Mouse (Mus musculus): ENCODE measurements around the gene Cd63. TPM values are rescaled to one million over a fixed set of nuclear protein-coding genes. Genes with fewer than 3 reads are reported as not detected.

Cd63 gene
- total and polyA plus RNA-seq, 3 experiments = not detected

DNA sequence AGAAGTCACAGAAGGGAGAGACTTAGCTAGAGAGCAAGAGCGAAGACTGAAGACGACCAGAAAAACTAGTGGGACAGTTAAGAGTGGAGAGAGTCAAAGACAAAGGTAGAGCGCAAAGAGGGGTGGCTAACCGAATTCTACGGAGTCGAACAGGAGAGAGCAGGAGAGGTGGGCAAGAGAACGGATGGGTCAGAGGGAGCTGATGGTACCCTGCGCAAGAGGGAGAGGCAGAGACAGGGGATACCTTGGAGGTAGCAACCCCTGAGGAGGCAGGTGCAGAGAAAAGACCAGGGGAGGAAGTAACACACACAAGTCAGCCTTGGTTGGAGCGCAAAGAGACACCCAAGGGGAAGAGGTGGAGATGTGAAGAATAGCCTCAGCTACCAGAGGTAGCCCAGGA is 8.5 kb upstream of the Cd63 start:
- no peak for DNase-seq (ENCODE audit: extremely low read depth)
- no peak for TF ChIP-seq MAX (IDR thresholded peaks at IDR 0.05; ENCODE audit: low read length)
- 0 out of 2 replicates have a peak, but pooled peaks have one; percentile 8 for TF ChIP-seq SIN3A (IDR thresholded peaks at IDR 0.05; ENCODE audit: low read length)
- Histone ChIP-seq H3K4me1 (ENCODE audit: control insufficient read depth in 1 of 2, insufficient read depth in 2 of 2) (peaks cover 10 to 26% of the 10 kb centered on the region in 2 experiments), H3K4me2 (ENCODE audit: insufficient read depth, low read depth, poor library complexity, severe bottlenecking) (peak overlapping the region; percentile 81), H3K27ac (ENCODE audit: insufficient read depth, low read depth) (no peak overlapping the region), H3K9ac (ENCODE audit: insufficient read depth, low read depth) (peak overlapping the region; percentile 23), H3K36me3 (replicated peaks in 1 of 2; ENCODE audit: control insufficient read depth in 1 of 2, insufficient read depth in 1 of 2, low read length in 1 of 2) (peaks cover 4 to 12% of the 10 kb centered on the region in 2 experiments), H3K4me3 (replicated peaks in 1 of 3; ENCODE audit: low read depth in 2 of 3, low read length in 2 of 3, poor library complexity in 1 of 3) (peak overlapping the region; percentile 23 to 53 (median 35)), H3K27me3 (replicated peaks) (peaks cover 25% of the 10 kb centered on the region), H3K79me2 (replicated peaks; ENCODE audit: control insufficient read depth, extremely low read depth, insufficient read depth, poor library complexity, severe bottlenecking) (no peaks in the 10 kb centered on the region), H3K9me3 (replicated peaks; ENCODE audit: low read length) (no peaks in the 10 kb centered on the region)
- dilution Hi-C loops (cut with MboI; ENCODE audit: extremely low pct_ligation_motif_present, extremely low pct_unique_long_range_greater_than_20kb, low sequenced_read_pairs) (no loop called here), in situ Hi-C loops (cut with MboI; ENCODE audit: low pct_ligation_motif_present, low pct_unique_long_range_greater_than_20kb, low sequenced_read_pairs) (loop anchor here (5.0 kb wide), 1 partner anchor 160 kb away; no protein-coding TSS in a partner anchor)

DNA sequence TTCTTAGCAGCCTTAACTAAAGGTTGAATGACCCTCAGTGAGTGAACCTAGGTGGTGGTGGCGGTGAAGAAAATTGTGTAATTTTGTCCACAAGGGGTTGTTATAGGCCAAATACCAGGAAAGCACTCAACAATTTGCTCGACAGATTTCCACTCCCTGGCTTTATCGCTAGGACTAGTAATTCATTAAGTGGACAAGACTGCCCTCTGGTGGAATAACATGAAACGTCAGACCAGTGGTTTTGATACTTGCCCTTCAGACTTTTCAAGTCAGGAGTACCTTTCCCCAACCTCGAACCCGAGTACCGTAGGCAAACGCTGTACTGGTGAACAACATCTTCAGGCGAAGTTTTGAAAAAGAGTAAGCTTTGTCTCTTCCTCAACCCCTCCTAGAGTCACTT is 5.4 kb upstream of the Cd63 start:
- TF ChIP-seq CTCF (conservative IDR thresholded peaks at IDR 0.05 in 1 of 2, IDR thresholded peaks at IDR 0.05 in 1 of 2; ENCODE audit: low read depth in 2 of 2, low read length in 2 of 2) (peak; percentile 69 to 93), MEF2A (IDR thresholded peaks at IDR 0.05; ENCODE audit: borderline replicate concordance, low read depth, low read length) (no peak), POLR2A (IDR thresholded peaks at IDR 0.05; ENCODE audit: low read depth, low read length) (no peak), SMC3 (IDR thresholded peaks at IDR 0.05; ENCODE audit: low read depth, low read length) (peak; percentile 82), JUND (conservative IDR thresholded peaks at IDR 0.05; ENCODE audit: low read depth, low read length) (0 out of 2 replicates have a peak, but pooled peaks have one; percentile 30), MAZ (IDR thresholded peaks at IDR 0.05; ENCODE audit: low read depth, low read length) (no peak), MXI1 (IDR thresholded peaks at IDR 0.05; ENCODE audit: low read depth, low read length) (no peak), RAD21 (IDR thresholded peaks at IDR 0.05; ENCODE audit: low read depth, low read length) (peak; percentile 93), ZC3H11A (IDR thresholded peaks at IDR 0.05; ENCODE audit: low read depth, low read length) (no peak; the same call in 1 of the 2 replicates)
- no peak overlapping the region for H3K4me3 ChIP-seq (replicated peaks in 1 of 3; ENCODE audit: low read depth in 2 of 3, low read length in 2 of 3, poor library complexity in 1 of 3)
- H3K27ac ChIP-seq (ENCODE audit: insufficient read depth, low read depth) = no peak overlapping the region
- in situ Hi-C loops (cut with MboI; ENCODE audit: low pct_ligation_motif_present, low pct_unique_long_range_greater_than_20kb, low sequenced_read_pairs) (loop anchor here (5.0 kb wide), 2 partner anchors 58 to 123 kb away; no protein-coding TSS in a partner anchor), dilution Hi-C loops (cut with MboI; ENCODE audit: extremely low pct_ligation_motif_present, extremely low pct_unique_long_range_greater_than_20kb, low sequenced_read_pairs) (no loop called here)
- peaks cover 25% of the 10 kb centered on the region for H3K27me3 ChIP-seq (replicated peaks)
- H3K4me1 ChIP-seq (ENCODE audit: control insufficient read depth in 1 of 2, insufficient read depth in 2 of 2) = peaks cover 0 to 9% of the 10 kb centered on the region in 2 experiments; a peak in 2 of 4 replicates
- peak; percentile 86 for DNase-seq (ENCODE audit: extremely low read depth)
- no peaks in the 10 kb centered on the region for H3K9me3 ChIP-seq (replicated peaks; ENCODE audit: low read length)
- peak overlapping the region; percentile 76 for H3K4me2 ChIP-seq (ENCODE audit: insufficient read depth, low read depth, poor library complexity, severe bottlenecking)
- 0 out of 2 replicates have a peak overlapping the region, but pooled peaks have one; percentile 18 for H3K9ac ChIP-seq (ENCODE audit: insufficient read depth, low read depth)
- no peaks in the 10 kb centered on the region for H3K36me3 ChIP-seq (replicated peaks in 1 of 2; ENCODE audit: control insufficient read depth in 1 of 2, insufficient read depth in 1 of 2, low read length in 1 of 2)
- no peaks in the 10 kb centered on the region for H3K79me2 ChIP-seq (replicated peaks; ENCODE audit: control insufficient read depth, extremely low read depth, insufficient read depth, poor library complexity, severe bottlenecking)

DNA sequence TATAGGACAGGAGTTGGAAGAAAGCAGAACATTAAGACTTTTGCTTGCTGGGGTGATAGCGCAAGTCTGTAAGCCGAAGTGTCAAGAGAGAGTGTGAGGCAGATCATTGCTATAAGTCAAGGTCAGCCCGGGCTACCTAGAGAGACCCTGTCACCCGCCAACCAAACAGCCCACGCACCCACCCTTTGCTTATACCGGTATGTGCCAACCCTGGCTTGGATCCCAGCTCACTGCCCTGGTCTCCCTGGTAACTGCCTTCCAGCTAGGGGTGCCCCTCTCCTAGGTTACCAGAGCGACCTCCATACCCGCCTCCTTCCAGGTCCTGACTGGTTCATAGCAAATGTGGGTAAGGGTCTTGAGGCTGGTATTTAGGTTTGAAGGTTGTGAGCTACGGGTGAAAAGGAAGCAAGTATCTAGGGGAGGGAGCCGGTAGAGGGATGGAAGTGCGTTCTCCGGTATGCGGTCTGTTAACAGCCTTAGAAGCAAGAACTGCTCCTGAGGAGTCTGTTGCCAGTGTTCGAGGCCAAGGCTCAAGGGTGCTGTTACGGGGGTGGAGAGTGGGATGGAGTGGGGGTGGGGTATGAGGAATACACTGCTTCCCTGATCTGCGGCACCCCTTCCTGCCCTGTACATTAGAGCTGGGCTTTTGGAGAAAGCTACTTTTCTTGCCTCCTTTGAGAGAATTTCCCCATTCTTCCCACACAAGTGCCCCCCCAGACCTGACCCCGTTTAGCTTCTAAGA is 4.7 kb upstream of the Cd63 start:
- in situ Hi-C loops (cut with MboI; ENCODE audit: low pct_ligation_motif_present, low pct_unique_long_range_greater_than_20kb, low sequenced_read_pairs) = loop anchor here (5.0 kb wide), 2 partner anchors 59 to 124 kb away; no protein-coding TSS in a partner anchor
- no peaks in the 10 kb centered on the region for H3K9me3 ChIP-seq (replicated peaks; ENCODE audit: low read length)
- 0 out of 2 replicates have a peak overlapping the region, but pooled peaks have one; percentile 18 for H3K9ac ChIP-seq (ENCODE audit: insufficient read depth, low read depth)
- peaks cover 25% of the 10 kb centered on the region for H3K27me3 ChIP-seq (replicated peaks)
- no peaks in the 10 kb centered on the region for H3K79me2 ChIP-seq (replicated peaks; ENCODE audit: control insufficient read depth, extremely low read depth, insufficient read depth, poor library complexity, severe bottlenecking)
- dilution Hi-C loops (cut with MboI; ENCODE audit: extremely low pct_ligation_motif_present, extremely low pct_unique_long_range_greater_than_20kb, low sequenced_read_pairs) = no loop called here
- peaks cover 4 to 14% of the 10 kb centered on the region in 2 experiments; a peak in 2 of 4 replicates for H3K4me1 ChIP-seq (ENCODE audit: control insufficient read depth in 1 of 2, insufficient read depth in 2 of 2)
- peak overlapping the region; percentile 76 for H3K4me2 ChIP-seq (ENCODE audit: insufficient read depth, low read depth, poor library complexity, severe bottlenecking)
- H3K36me3 ChIP-seq (replicated peaks in 1 of 2; ENCODE audit: control insufficient read depth in 1 of 2, insufficient read depth in 1 of 2, low read length in 1 of 2) = no peaks in the 10 kb centered on the region
- H3K27ac ChIP-seq (ENCODE audit: insufficient read depth, low read depth) = no peak overlapping the region
- H3K4me3 ChIP-seq (replicated peaks in 1 of 3; ENCODE audit: low read depth in 2 of 3, low read length in 2 of 3, poor library complexity in 1 of 3) = no peak overlapping the region
- DNase-seq (ENCODE audit: extremely low read depth) = no peak
- TF ChIP-seq ZC3H11A (IDR thresholded peaks at IDR 0.05; ENCODE audit: low read depth, low read length) (no peak), ZNF384 (IDR thresholded peaks at IDR 0.05; ENCODE audit: low read depth, low read length) (no peak), RCOR1 (conservative IDR thresholded peaks at IDR 0.05; ENCODE audit: low read depth, low read length) (no peak), ZKSCAN1 (IDR thresholded peaks at IDR 0.05; ENCODE audit: borderline replicate concordance, low read depth, low read length) (no peak), CTCF (conservative IDR thresholded peaks at IDR 0.05 in 1 of 2, IDR thresholded peaks at IDR 0.05 in 1 of 2; ENCODE audit: low read depth in 2 of 2, low read length in 2 of 2) (no peak), GABPA (IDR thresholded peaks at IDR 0.05; ENCODE audit: insufficient replicate concordance, low read depth, low read length) (no peak), KAT2A (IDR thresholded peaks at IDR 0.05; ENCODE audit: insufficient replicate concordance, low read length) (no peak), NELFE (IDR thresholded peaks at IDR 0.05; ENCODE audit: low read depth, low read length) (no peak), CHD1 (IDR thresholded peaks at IDR 0.05; ENCODE audit: low read depth, low read length) (no peak), BHLHE40 (IDR thresholded peaks at IDR 0.05; ENCODE audit: low read depth, low read length) (no peak), HCFC1 (IDR thresholded peaks at IDR 0.05; ENCODE audit: low read depth, low read length) (no peak), TBP (conservative IDR thresholded peaks at IDR 0.05; ENCODE audit: low read depth, low read length) (no peak), USF1 (IDR thresholded peaks at IDR 0.05; ENCODE audit: low read depth, low read length) (no peak), MEF2A (IDR thresholded peaks at IDR 0.05; ENCODE audit: borderline replicate concordance, low read depth, low read length) (no peak), TCF12 (IDR thresholded peaks at IDR 0.05; ENCODE audit: low read depth, low read length) (no peak), ELF1 (IDR thresholded peaks at IDR 0.05; ENCODE audit: low read depth, low read length) (no peak)
